ENCODE assay signal across 9 mouse cellular contexts in genomic region chr16:17554702-17555101, GRCm38 (mm10). TPM values are rescaled to one million over a fixed set of nuclear protein-coding genes. Genes with fewer than 3 reads are reported as not detected.
DNase-seq lines count a peak whose midpoint lies in the region; ATAC-seq lines count a peak whose summit lies in the region.
"Not testable (repeated sequence)": the region's sequence is repeated elsewhere in the genome, so short reads cannot be mapped to it uniquely, and the experiment has no call there.
"Had no signal": no experiment of that assay in that cellular context is flagged by ENCODE, and none has a peak within 500 bp of the region (broad histone marks: within the 10 kb centered on the region; RNA-seq: fewer than 3 reads in every experiment).

No protein-coding gene starts in this region.

- H3K9me3 ChIP-seq in embryonic facial prominence, embryonic 12.5 days; heart, embryonic 11.5 days (replicated peaks; ENCODE audit: control insufficient read depth, low read length); hindbrain, embryonic 16.5 days (ENCODE audit: control insufficient read depth, low read length); limb, embryonic 15.5 days; neural tube, embryonic 13.5 days: not testable (repeated sequence)

- not testable (repeated sequence) for ATAC-seq in embryonic facial prominence, embryonic 12.5 days (ENCODE audit: insufficient number of reproducible peaks, insufficient read depth, low FRiP score, low TSS enrichment); hindbrain, embryonic 16.5 days; limb, embryonic 15.5 days (ENCODE audit: insufficient number of reproducible peaks, low FRiP score, low TSS enrichment, low read depth)
- peak; percentile 60; the same call in 1 of the 2 replicates for ATAC-seq in heart, embryonic 11.5 days (replicated peaks; ENCODE audit: insufficient number of reproducible peaks, low FRiP score, low TSS enrichment)
- ATAC-seq in neural tube, embryonic 13.5 days (ENCODE audit: low read depth): 0 out of 2 replicates have a peak, but pooled peaks have one; percentile 41

- not testable (repeated sequence) for H3K27me3 ChIP-seq in embryonic facial prominence, embryonic 12.5 days; heart, embryonic 11.5 days (ENCODE audit: control insufficient read depth, insufficient read depth, low read length); hindbrain, embryonic 16.5 days (replicated peaks; ENCODE audit: control insufficient read depth, insufficient read depth, low read length); limb, embryonic 15.5 days; neural tube, embryonic 13.5 days

- H3K27ac ChIP-seq in embryonic facial prominence, embryonic 12.5 days: peak overlapping the region; percentile 71; the same call in 1 of the 2 replicates
- peak overlapping the region; percentile 85 for H3K27ac ChIP-seq in heart, embryonic 11.5 days (ENCODE audit: low read depth, low read length)
- not testable (repeated sequence) for H3K27ac ChIP-seq in hindbrain, embryonic 16.5 days (ENCODE audit: low read depth, low read length)
- peak overlapping the region; percentile 39 for H3K27ac ChIP-seq in limb, embryonic 15.5 days
- peak overlapping the region; percentile 73 for H3K27ac ChIP-seq in neural tube, embryonic 13.5 days (replicated peaks)

- WGBS in embryonic facial prominence, embryonic 12.5 days: 19% methylated on average over 4 of the region's 4 CpGs
- 6% methylated on average over 4 of the region's 4 CpGs for WGBS in heart, embryonic 11.5 days (ENCODE audit: insufficient replicate concordance)
- 14% methylated on average over 4 of the region's 4 CpGs for WGBS in hindbrain, embryonic 16.5 days
- WGBS in limb, embryonic 15.5 days: 31% methylated on average over 4 of the region's 4 CpGs
- 12% methylated on average over 4 of the region's 4 CpGs for WGBS in neural tube, embryonic 13.5 days

- peak overlapping the region; percentile 40 for H3K4me2 ChIP-seq in embryonic facial prominence, embryonic 12.5 days (replicated peaks)
- peak overlapping the region; percentile 72 for H3K4me2 ChIP-seq in heart, embryonic 11.5 days
- peak overlapping the region; percentile 54; the same call in 1 of the 2 replicates for H3K4me2 ChIP-seq in hindbrain, embryonic 16.5 days (ENCODE audit: low read length)
- peak overlapping the region; percentile 38; the same call in 1 of the 2 replicates for H3K4me2 ChIP-seq in limb, embryonic 15.5 days
- peak overlapping the region; percentile 50 for H3K4me2 ChIP-seq in neural tube, embryonic 13.5 days

- H3K36me3 ChIP-seq in embryonic facial prominence, embryonic 12.5 days; heart, embryonic 11.5 days (ENCODE audit: control insufficient read depth, insufficient read depth, low read length); hindbrain, embryonic 16.5 days (ENCODE audit: control insufficient read depth, insufficient read depth, low read length); limb, embryonic 15.5 days; neural tube, embryonic 13.5 days: not testable (repeated sequence)

- not testable (repeated sequence) for H3K4me3 ChIP-seq in embryonic facial prominence, embryonic 12.5 days; hindbrain, embryonic 16.5 days (ENCODE audit: low read length); limb, embryonic 15.5 days; neural tube, embryonic 13.5 days
- H3K4me3 ChIP-seq in heart, embryonic 11.5 days (ENCODE audit: low read depth, low read length): peak overlapping the region; percentile 33

- not testable (repeated sequence) for H3K9ac ChIP-seq in embryonic facial prominence, embryonic 12.5 days; hindbrain, embryonic 16.5 days (ENCODE audit: low read depth, low read length); limb, embryonic 15.5 days
- peak overlapping the region; percentile 58; the same call in 1 of the 2 replicates for H3K9ac ChIP-seq in heart, embryonic 11.5 days (ENCODE audit: low read depth, low read length)
- peak overlapping the region; percentile 42; the same call in 1 of the 2 replicates for H3K9ac ChIP-seq in neural tube, embryonic 13.5 days

- DNase-seq in MN1 (ENCODE audit: low spot score): peak; percentile 70
- DNase-seq in lung, postnatal 36 days: peak; percentile 52

- H3K4me1 ChIP-seq in embryonic facial prominence, embryonic 12.5 days: peaks cover 30% of the 10 kb centered on the region
- H3K4me1 ChIP-seq in heart, embryonic 11.5 days (ENCODE audit: control insufficient read depth, insufficient read depth, low read length): peaks cover 34% of the 10 kb centered on the region
- peaks cover 13% of the 10 kb centered on the region for H3K4me1 ChIP-seq in hindbrain, embryonic 16.5 days (ENCODE audit: control insufficient read depth, insufficient read depth, low read depth, low read length)
- H3K4me1 ChIP-seq in limb, embryonic 15.5 days: peaks cover 24% of the 10 kb centered on the region
- peaks cover 32% of the 10 kb centered on the region for H3K4me1 ChIP-seq in neural tube, embryonic 13.5 days (replicated peaks)

RNA-seq across cellular contexts. Expression of gene Lrrc74b, which starts 6.3 kb away (rescaled TPM):
- not detected in 2 replicates for polyA plus RNA-seq in embryonic facial prominence, embryonic 12.5 days (2016; fragmentation: Nextera tagmentation; extraction: Ambion mirVana)
- polyA plus RNA-seq in heart, embryonic 11.5 days (2014; fragmentation: Nextera tagmentation; extraction: Ambion mirVana): not detected in 2 replicates
- polyA plus RNA-seq in hindbrain, embryonic 16.5 days (2015; fragmentation: Nextera tagmentation; extraction: Ambion mirVana): 1.7 and 1.8 TPM in 2 replicates
- 0.25 TPM in 1 of 2 replicates, not detected in the other for polyA plus RNA-seq in limb, embryonic 15.5 days (2015; fragmentation: Nextera tagmentation; extraction: Ambion mirVana)
- 0.35 and 0.56 TPM in 2 replicates for polyA plus RNA-seq in neural tube, embryonic 13.5 days (2015; fragmentation: Nextera tagmentation; extraction: Ambion mirVana)
- polyA plus RNA-seq: activated CD4-positive, CD25-positive, alpha-beta regulatory T cell, adult 4 months; CD4-positive, CD25-positive, alpha-beta regulatory T cell, adult 4 months had no signal

RNA-seq across cellular contexts. Expression of gene P2rx6, which starts 7.0 kb away (rescaled TPM):
- 0.34 and 0.46 TPM in 2 replicates for polyA plus RNA-seq in embryonic facial prominence, embryonic 12.5 days (2016; fragmentation: Nextera tagmentation; extraction: Ambion mirVana)
- polyA plus RNA-seq in heart, embryonic 11.5 days (2014; fragmentation: Nextera tagmentation; extraction: Ambion mirVana): 0.51 and 0.70 TPM in 2 replicates
- 3.0 and 3.2 TPM in 2 replicates for polyA plus RNA-seq in hindbrain, embryonic 16.5 days (2015; fragmentation: Nextera tagmentation; extraction: Ambion mirVana)
- polyA plus RNA-seq in limb, embryonic 15.5 days (2015; fragmentation: Nextera tagmentation; extraction: Ambion mirVana): 0.99 and 1.8 TPM in 2 replicates
- 1.2 and 1.6 TPM in 2 replicates for polyA plus RNA-seq in neural tube, embryonic 13.5 days (2015; fragmentation: Nextera tagmentation; extraction: Ambion mirVana)
- polyA plus RNA-seq: activated CD4-positive, CD25-positive, alpha-beta regulatory T cell, adult 4 months; CD4-positive, CD25-positive, alpha-beta regulatory T cell, adult 4 months had no signal

RNA-seq across cellular contexts. Expression of gene Thap7, which starts 23.8 kb away (rescaled TPM):
- polyA plus RNA-seq in embryonic facial prominence, embryonic 12.5 days (2016; fragmentation: Nextera tagmentation; extraction: Ambion mirVana): 66.6 and 73.1 TPM in 2 replicates
- 31.4 and 34.0 TPM in 2 replicates for polyA plus RNA-seq in heart, embryonic 11.5 days (2014; fragmentation: Nextera tagmentation; extraction: Ambion mirVana)
- polyA plus RNA-seq in hindbrain, embryonic 16.5 days (2015; fragmentation: Nextera tagmentation; extraction: Ambion mirVana): 65.1 and 65.8 TPM in 2 replicates
- polyA plus RNA-seq in limb, embryonic 15.5 days (2015; fragmentation: Nextera tagmentation; extraction: Ambion mirVana): 63.2 and 72.4 TPM in 2 replicates
- 67.8 and 69.9 TPM in 2 replicates for polyA plus RNA-seq in neural tube, embryonic 13.5 days (2015; fragmentation: Nextera tagmentation; extraction: Ambion mirVana)

RNA-seq across cellular contexts. Expression of gene Slc7a4, which starts 28.3 kb away (rescaled TPM):
- 3.7 and 3.8 TPM in 2 replicates for polyA plus RNA-seq in embryonic facial prominence, embryonic 12.5 days (2016; fragmentation: Nextera tagmentation; extraction: Ambion mirVana)
- polyA plus RNA-seq in heart, embryonic 11.5 days (2014; fragmentation: Nextera tagmentation; extraction: Ambion mirVana): 5.4 and 6.2 TPM in 2 replicates
- 53.9 and 54.6 TPM in 2 replicates for polyA plus RNA-seq in hindbrain, embryonic 16.5 days (2015; fragmentation: Nextera tagmentation; extraction: Ambion mirVana)
- 9.9 and 11.2 TPM in 2 replicates for polyA plus RNA-seq in limb, embryonic 15.5 days (2015; fragmentation: Nextera tagmentation; extraction: Ambion mirVana)
- polyA plus RNA-seq in neural tube, embryonic 13.5 days (2015; fragmentation: Nextera tagmentation; extraction: Ambion mirVana): 16.4 and 20.1 TPM in 2 replicates

RNA-seq across cellular contexts. Expression of gene Lztr1, which starts 46.2 kb away (rescaled TPM):
- 104 and 118 TPM in 2 replicates for polyA plus RNA-seq in embryonic facial prominence, embryonic 12.5 days (2016; fragmentation: Nextera tagmentation; extraction: Ambion mirVana)
- polyA plus RNA-seq in heart, embryonic 11.5 days (2014; fragmentation: Nextera tagmentation; extraction: Ambion mirVana): 46.6 and 47.4 TPM in 2 replicates
- 140 and 149 TPM in 2 replicates for polyA plus RNA-seq in hindbrain, embryonic 16.5 days (2015; fragmentation: Nextera tagmentation; extraction: Ambion mirVana)
- polyA plus RNA-seq in limb, embryonic 15.5 days (2015; fragmentation: Nextera tagmentation; extraction: Ambion mirVana): 84.2 and 97.8 TPM in 2 replicates
- polyA plus RNA-seq in neural tube, embryonic 13.5 days (2015; fragmentation: Nextera tagmentation; extraction: Ambion mirVana): 108 and 134 TPM in 2 replicates
